Mouse (Mus musculus): ENCODE measurements at regions not wholly inside any gene's neighbourhood (a gene's known extent, or its start where the extent isn't known, plus 50 kb on each side); places are given as distances from the start of the nearest gene placed in this dataset.

- TF ChIP-seq POLR2A (IDR thresholded peaks at IDR 0.05; ENCODE audit: borderline replicate concordance, low read depth, low read length), result no peak
- Histone ChIP-seq H3K4me3 (ENCODE audit: insufficient read depth, low read length) (no peak overlapping the region), H3K4me1 (ENCODE audit: control insufficient read depth, insufficient read depth, low read length) (no peaks in the 10 kb centered on the region), H3K27ac (ENCODE audit: insufficient read depth, low read depth, low read length) (no peak overlapping the region)
Observed at GRCm38 (mm10) chr4:87669480-87669879, 363.7 kb downstream of the Mllt3 start.

GRCm38 (mm10) chr4:87668314-87668713 is 364.9 kb downstream of the Mllt3 start:
- Histone ChIP-seq H3K4me3 (ENCODE audit: insufficient read depth, low read length) (no peak overlapping the region), H3K4me1 (ENCODE audit: control insufficient read depth, insufficient read depth, low read length) (no peaks in the 10 kb centered on the region), H3K27ac (ENCODE audit: insufficient read depth, low read depth, low read length) (no peak overlapping the region)
- TF ChIP-seq CTCF (IDR thresholded peaks at IDR 0.05; ENCODE audit: low read depth, low read length) (no peak), POLR2A (IDR thresholded peaks at IDR 0.05; ENCODE audit: borderline replicate concordance, low read depth, low read length) (no peak)

GRCm38 (mm10) chr4:87667556-87668154 is 365.5 kb downstream of the Mllt3 start:
- H3K27ac ChIP-seq (ENCODE audit: insufficient read depth, low read depth, low read length), result no peak overlapping the region
- TF ChIP-seq CTCF (IDR thresholded peaks at IDR 0.05; ENCODE audit: low read depth, low read length) (no peak), POLR2A (IDR thresholded peaks at IDR 0.05; ENCODE audit: borderline replicate concordance, low read depth, low read length) (no peak)
- no peaks in the 10 kb centered on the region for H3K4me1 ChIP-seq (ENCODE audit: control insufficient read depth, insufficient read depth, low read length)
- no peak overlapping the region for H3K4me3 ChIP-seq (ENCODE audit: insufficient read depth, low read length)

- Histone ChIP-seq H3K4me3 (ENCODE audit: insufficient read depth, low read length) (no peak overlapping the region), H3K4me1 (ENCODE audit: control insufficient read depth, insufficient read depth, low read length) (no peaks in the 10 kb centered on the region), H3K27ac (ENCODE audit: insufficient read depth, low read depth, low read length) (no peak overlapping the region)
- TF ChIP-seq POLR2A (IDR thresholded peaks at IDR 0.05; ENCODE audit: borderline replicate concordance, low read depth, low read length), result no peak
Observed at GRCm38 (mm10) chr4:87665149-87665548, 368.0 kb downstream of the Mllt3 start.

DNA sequence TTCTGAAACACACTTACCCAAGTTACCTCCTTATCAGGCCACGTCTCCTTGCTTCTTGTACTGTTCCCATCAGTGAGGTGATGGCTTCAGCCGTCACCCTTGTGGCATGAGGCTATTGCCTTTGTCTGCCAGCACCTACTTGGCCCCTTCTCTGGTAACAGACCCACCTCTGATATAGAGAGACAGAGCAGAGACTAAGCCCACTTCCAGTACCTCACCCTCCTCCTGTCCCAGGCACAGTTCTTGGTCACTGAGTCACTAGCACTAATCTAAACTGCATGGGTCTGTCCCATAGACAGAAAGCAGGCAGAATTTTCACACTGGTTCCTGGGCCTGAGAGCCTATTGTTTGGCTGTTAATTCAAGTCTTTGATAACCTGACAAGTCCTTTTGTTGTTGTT is 370.3 kb downstream of the Mllt3 start:
- no peaks in the 10 kb centered on the region for H3K4me1 ChIP-seq (ENCODE audit: control insufficient read depth, insufficient read depth, low read length)
- H3K27ac ChIP-seq (ENCODE audit: insufficient read depth, low read depth, low read length), result no peak overlapping the region
- H3K4me3 ChIP-seq (ENCODE audit: insufficient read depth, low read length), result no peak overlapping the region
- TF ChIP-seq POLR2A (IDR thresholded peaks at IDR 0.05; ENCODE audit: borderline replicate concordance, low read depth, low read length), result no peak
- no peak for TF ChIP-seq CTCF (IDR thresholded peaks at IDR 0.05; ENCODE audit: low read depth, low read length)

DNA sequence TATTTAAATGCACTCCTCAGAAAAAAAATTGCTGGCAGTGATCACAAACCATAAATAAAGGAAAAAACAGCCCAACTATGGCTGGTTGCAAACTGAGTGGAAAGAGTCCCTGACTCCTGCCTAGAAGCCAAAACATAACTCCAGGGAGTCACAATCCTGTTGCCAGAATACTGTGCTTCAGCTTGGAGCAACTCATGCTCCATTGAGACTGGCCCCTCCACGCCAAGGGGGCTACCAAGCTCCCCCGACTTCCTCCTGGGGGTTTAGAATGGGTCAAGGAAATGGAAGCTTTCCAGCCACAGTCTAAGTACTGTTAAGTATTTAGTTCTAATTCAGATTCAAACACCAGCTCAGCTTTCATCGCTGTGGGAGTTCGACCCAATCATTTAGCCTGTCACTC is 374.8 kb downstream of the Mllt3 start:
- H3K4me3 ChIP-seq (ENCODE audit: insufficient read depth, low read length), result no peak overlapping the region
- H3K4me1 ChIP-seq (ENCODE audit: control insufficient read depth, insufficient read depth, low read length), result peaks cover 10% of the 10 kb centered on the region
- no peak for TF ChIP-seq POLR2A (IDR thresholded peaks at IDR 0.05; ENCODE audit: borderline replicate concordance, low read depth, low read length)
- TF ChIP-seq CTCF (IDR thresholded peaks at IDR 0.05; ENCODE audit: low read depth, low read length), result no peak
- no peak overlapping the region for H3K27ac ChIP-seq (ENCODE audit: insufficient read depth, low read depth, low read length)

DNA sequence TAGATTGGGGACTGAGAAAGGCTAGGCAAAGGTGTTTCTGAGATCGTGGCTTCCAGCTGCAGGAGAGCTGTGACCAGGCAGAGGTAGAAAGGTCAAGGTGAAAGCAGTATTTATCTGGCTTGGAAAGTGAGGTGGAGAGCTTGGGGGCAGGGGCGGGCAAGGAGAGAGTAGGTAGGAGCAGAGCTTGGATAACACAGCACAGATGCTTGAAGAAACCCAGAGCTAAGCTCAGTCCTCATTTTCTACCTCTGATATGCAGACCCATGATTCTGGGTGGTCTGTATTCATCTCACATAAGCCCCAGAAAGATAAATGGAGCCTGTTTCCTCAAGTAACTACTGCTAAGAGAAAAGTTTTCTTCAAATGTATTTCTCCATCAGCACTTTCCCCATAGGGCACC is 375.3 kb downstream of the Mllt3 start:
- TF ChIP-seq POLR2A (IDR thresholded peaks at IDR 0.05; ENCODE audit: borderline replicate concordance, low read depth, low read length) (no peak), CTCF (IDR thresholded peaks at IDR 0.05; ENCODE audit: low read depth, low read length) (no peak)

DNA sequence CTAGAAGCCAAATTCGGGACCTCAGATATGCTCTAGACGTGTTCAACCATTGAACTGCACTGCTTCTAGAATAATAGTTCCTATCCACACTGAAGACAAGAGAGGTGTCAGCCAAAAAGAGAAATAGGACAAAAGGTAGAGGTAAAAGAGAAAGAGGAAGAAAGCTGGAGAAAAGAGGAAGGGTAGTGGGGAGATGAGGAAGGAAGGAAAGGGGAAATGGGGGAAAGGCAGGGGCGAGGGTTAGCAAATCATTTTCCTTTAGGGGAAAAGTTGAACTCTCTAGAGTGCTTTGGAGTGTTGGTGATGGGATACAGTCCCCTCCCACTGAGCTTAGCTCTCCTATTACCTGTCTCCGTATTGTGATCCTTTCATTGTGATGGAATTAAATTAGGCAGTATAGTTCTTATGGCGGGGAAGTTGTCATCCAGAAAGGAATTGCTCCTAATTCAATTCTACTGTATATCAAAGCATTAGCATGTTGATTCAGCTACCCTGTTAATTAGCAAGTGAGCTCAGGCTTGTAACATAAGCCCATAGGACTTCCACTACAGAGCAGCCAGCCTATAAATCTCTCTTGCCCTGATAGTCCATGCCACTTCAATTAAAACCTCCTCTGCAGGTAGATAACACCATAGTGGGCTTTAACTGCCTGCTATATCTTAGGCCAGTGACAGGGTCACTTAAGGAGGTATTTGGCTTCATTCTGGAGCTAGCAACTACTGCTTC is 379.6 kb downstream of the Mllt3 start:
- TF ChIP-seq CTCF (IDR thresholded peaks at IDR 0.05; ENCODE audit: low read depth, low read length), result no peak
- no peak for TF ChIP-seq POLR2A (IDR thresholded peaks at IDR 0.05; ENCODE audit: borderline replicate concordance, low read depth, low read length)

More for the DNA sequence above, 375.3 kb downstream of the Mllt3 start:
- H3K27ac ChIP-seq (ENCODE audit: insufficient read depth, low read depth, low read length), result no peak overlapping the region
- H3K4me3 ChIP-seq (ENCODE audit: insufficient read depth, low read length), result no peak overlapping the region
- peaks cover 13% of the 10 kb centered on the region for H3K4me1 ChIP-seq (ENCODE audit: control insufficient read depth, insufficient read depth, low read length)

GRCm38 (mm10) chr4:87652314-87652934 is 380.7 kb downstream of the Mllt3 start:
- H3K27ac ChIP-seq (ENCODE audit: insufficient read depth, low read depth, low read length), result no peak overlapping the region
- TF ChIP-seq POLR2A (IDR thresholded peaks at IDR 0.05; ENCODE audit: borderline replicate concordance, low read depth, low read length) (no peak), CTCF (IDR thresholded peaks at IDR 0.05; ENCODE audit: low read depth, low read length) (no peak)
- H3K4me1 ChIP-seq (ENCODE audit: control insufficient read depth, insufficient read depth, low read length), result peaks cover 20% of the 10 kb centered on the region
- no peak overlapping the region for H3K4me3 ChIP-seq (ENCODE audit: insufficient read depth, low read length)

More for the DNA sequence above, 379.6 kb downstream of the Mllt3 start:
- H3K4me1 ChIP-seq (ENCODE audit: control insufficient read depth, insufficient read depth, low read length), result peaks cover 20% of the 10 kb centered on the region
- no peak overlapping the region for H3K27ac ChIP-seq (ENCODE audit: insufficient read depth, low read depth, low read length)
- no peak overlapping the region for H3K4me3 ChIP-seq (ENCODE audit: insufficient read depth, low read length)

DNA sequence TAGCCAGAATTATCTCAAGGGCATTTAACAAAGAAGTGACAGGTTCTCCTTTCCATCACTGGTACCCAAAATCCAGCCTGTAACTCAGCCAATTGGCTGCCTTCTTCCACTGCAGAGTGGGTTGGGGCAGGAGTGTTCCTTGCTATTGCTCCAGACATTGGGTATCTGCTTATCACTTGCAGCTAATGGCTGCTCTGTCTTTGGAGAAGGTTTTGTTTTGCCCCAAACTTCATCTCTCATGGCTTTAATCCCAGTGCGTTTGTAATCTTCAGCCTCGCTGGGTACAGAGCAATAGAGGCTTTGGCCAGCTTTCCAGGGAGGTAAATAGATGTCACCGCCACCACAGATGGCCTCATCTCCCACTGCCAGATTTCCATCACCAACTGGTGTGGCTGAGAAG is 381.9 kb downstream of the Mllt3 start:
- TF ChIP-seq POLR2A (IDR thresholded peaks at IDR 0.05; ENCODE audit: borderline replicate concordance, low read depth, low read length) (no peak), CTCF (IDR thresholded peaks at IDR 0.05; ENCODE audit: low read depth, low read length) (no peak)
- Histone ChIP-seq H3K27ac (ENCODE audit: insufficient read depth, low read depth, low read length) (no peak overlapping the region), H3K4me3 (ENCODE audit: insufficient read depth, low read length) (no peak overlapping the region), H3K4me1 (ENCODE audit: control insufficient read depth, insufficient read depth, low read length) (peaks cover 20% of the 10 kb centered on the region)
